Mouse (Mus musculus): ENCODE measurements around the gene Serpinf2. TPM values are rescaled to one million over a fixed set of nuclear protein-coding genes. Genes with fewer than 3 reads are reported as not detected.

Serpinf2 gene
- not detected for total RNA-seq (2021)
- long read RNA-seq, experiment 1: 0 reads
- long read RNA-seq, experiment 2, partial matches to known transcripts: 1 of 1 reads
- long read RNA-seq, experiment 2, other reads (novel, unspliced or antisense): 0 of 1 reads

- intact Hi-C loops (cut with DNase I): no loop called here
- no peak for DNase-seq (ENCODE audit: low spot score in 2 of 2)
Observed at GRCm38 (mm10) chr11:75439363-75439762, at the start of gene Serpinf2. Serpinf2 (minus strand) TSS chr11:75439591.

DNA sequence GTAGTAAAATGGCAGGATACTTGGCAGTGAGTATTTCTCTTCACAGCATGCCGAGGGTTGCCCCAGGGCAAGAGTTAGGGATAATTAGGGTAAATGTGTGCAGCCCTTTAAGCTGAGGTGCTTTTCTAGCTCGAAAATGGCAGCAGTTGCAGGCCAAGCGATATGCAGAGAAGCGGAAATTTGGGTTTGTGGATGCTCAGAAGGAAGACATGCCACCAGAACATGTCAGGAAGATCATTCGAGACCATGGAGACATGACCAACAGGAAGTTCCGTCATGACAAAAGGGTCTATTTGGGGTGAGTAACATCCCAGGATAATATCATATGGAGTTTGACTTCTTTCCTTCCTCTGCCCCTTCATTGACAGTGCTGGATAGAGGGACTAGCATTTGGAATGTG is 48.1 kb upstream of the Serpinf2 start:
- intact Hi-C loops (cut with DNase I): no loop called here
- no peak for DNase-seq (ENCODE audit: low spot score in 2 of 2)

DNA sequence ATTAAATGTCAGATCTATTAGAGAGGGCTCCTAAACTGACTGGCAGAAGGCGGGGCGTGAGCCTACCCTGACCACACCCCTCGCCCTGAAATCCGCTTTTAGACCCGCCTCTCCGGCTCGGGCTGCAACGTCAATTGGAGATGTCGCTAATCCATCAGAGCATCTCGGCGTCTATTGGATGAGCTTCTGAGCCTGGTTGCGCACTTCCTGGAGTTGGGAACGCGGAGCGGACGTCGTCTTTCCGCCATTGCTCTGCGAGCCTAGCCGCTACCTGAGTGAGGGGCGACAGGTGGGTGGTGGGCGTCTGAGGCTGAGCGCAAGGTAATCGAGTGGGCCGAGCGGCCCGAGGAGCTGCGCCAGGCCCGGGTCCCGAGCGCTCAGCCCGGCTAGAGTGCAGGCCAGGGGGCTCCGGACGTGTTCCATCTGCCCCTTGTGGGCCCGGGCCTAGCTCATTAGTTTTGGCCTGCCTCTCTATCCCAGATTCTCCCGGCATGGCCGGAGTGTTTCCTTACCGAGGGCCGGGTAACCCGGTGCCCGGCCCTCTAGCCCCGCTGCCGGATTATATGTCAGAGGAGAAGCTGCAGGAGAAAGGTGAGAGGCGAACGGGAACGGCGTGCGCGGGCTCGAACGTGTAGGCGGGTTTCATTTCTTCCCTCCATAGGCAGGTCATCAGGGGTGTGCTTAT is 47.4 kb upstream of the Serpinf2 start, which contains the start of gene Prpf8:
Gene Prpf8 (plus strand): TSS at position 216 of the 685 bp plus-strand sequence.
- DNase-seq (ENCODE audit: low spot score in 2 of 2): peak; percentile 98 to 99
- intact Hi-C loops (cut with DNase I): no loop called here

GRCm38 (mm10) chr11:75486192-75486591 is 46.8 kb upstream of the Serpinf2 start:
- intact Hi-C loops (cut with DNase I): no loop called here
- DNase-seq (ENCODE audit: low spot score in 2 of 2): no peak

- DNase-seq (ENCODE audit: low spot score in 2 of 2): no peak
- intact Hi-C loops (cut with DNase I): no loop called here
Observed at GRCm38 (mm10) chr11:75473376-75473775, 34.0 kb upstream of the Serpinf2 start.

DNA sequence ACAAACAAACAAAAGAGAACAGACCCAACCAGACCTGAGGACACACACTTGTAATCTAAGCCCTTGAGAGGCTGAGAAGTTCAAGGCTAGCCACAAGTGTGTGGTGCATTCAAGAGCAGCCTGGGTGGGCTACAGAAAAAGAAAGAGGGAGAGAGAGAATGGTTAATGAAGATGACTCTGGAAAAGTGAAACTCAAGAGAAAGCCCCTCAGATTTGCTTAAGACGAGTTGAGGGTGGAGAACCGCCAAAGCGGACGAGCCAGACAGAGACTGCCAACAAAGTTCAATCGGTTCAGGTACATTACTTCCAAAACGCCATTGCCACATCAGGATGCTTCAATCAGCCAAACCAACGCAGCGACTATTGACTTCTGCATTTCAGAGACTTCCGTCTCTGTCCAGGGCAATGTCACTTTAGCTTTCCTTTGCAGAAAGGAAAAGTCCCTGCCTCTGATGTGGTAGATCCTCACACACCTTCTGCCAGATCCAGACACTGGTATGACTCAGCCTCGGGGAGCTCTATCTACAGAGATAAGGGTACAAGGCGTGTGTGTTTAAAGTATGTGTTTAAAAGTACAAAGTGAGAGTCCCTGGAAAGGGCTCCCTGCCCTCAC is 33.2 kb upstream of the Serpinf2 start:
- DNase-seq (ENCODE audit: low spot score in 2 of 2): no peak
- intact Hi-C loops (cut with DNase I): no loop called here

DNA sequence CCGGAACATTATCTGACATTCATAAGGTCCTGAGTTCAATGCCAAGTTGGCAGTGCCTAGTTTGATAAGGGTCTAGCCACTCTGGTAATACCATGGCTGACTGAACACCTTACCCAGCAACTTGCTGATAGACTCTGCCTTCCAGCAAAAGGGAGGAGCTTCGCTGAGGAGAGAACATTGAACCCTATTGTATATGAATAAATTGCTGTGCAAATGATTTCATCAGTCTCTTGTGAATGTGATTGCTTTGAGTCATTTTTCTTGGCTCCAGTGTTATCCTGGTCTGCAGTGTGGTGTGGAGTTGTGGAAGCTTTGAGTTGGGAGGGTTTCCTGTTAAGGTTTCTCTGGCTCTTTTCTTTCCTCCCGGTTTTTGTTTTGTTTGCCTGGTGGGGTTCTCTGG is 31.3 kb upstream of the Serpinf2 start:
- no peak for DNase-seq (ENCODE audit: low spot score in 2 of 2)
- intact Hi-C loops (cut with DNase I): no loop called here

GRCm38 (mm10) chr11:75469261-75469660 is 29.9 kb upstream of the Serpinf2 start:
- intact Hi-C loops (cut with DNase I): no loop called here
- no peak for DNase-seq (ENCODE audit: low spot score in 2 of 2)

GRCm38 (mm10) chr11:75468410-75468809 is 29.0 kb upstream of the Serpinf2 start:
- intact Hi-C loops (cut with DNase I): no loop called here
- DNase-seq (ENCODE audit: low spot score in 2 of 2): no peak

DNA sequence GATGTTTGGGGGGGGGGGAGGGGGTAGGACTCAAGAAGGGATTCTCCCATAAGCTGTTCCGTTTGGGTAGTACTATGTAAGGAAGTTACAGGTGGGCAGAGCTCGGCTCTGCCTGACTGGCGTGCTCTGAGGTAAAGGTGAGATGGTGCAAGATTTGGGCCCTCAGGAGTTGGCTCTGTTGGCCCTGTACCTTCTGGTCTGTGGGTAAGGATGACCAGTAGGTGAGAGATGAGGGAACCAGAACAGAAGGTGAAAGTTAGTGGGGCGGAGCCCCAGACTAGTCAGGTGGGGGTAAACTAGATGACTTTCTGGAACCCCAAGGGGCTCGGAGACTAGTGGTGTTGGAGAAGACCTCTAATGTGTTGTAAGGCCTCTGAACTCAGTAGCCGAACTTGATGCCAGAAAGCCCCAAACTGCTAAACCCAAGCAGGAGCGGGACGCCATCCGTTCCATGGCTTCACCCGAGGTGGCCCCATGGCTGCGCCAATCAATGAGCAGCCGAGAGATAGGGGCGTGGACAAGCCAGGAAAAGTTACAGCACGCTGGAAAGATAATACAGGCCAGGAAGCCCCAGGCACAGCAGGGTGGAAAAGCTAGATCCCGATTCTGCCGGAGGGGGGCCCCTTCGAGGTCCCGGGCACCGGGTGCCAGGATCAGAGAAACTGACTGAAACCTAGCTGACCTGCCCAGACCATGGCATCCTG is 28.3 kb upstream of the Serpinf2 start:
- DNase-seq (ENCODE audit: low spot score in 2 of 2): no peak
- intact Hi-C loops (cut with DNase I): no loop called here

GRCm38 (mm10) chr11:75466731-75467505 is 27.5 kb upstream of the Serpinf2 start:
- intact Hi-C loops (cut with DNase I): no loop called here
- DNase-seq (ENCODE audit: low spot score in 2 of 2): no peak

DNA sequence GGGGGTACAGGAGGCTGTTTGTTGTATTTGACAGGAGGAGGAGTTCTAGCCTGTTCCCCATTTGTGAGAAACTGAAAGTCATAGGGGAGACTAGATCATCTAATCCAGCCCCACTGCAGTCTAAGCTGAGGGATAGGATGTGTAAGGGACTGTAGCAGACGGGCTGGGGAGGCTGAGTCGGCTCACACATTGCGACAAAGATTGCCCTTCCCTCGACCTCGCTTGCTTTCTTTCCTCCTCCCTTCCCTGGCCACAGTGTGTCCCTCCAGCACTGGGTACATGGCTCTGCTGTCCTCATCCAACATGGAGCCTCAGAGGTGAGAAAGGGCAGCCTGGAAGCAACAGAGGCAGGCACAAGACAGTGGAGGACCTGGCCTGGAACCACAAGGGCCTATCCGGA is 25.7 kb upstream of the Serpinf2 start:
- intact Hi-C loops (cut with DNase I): no loop called here
- DNase-seq (ENCODE audit: low spot score in 2 of 2): no peak

DNA sequence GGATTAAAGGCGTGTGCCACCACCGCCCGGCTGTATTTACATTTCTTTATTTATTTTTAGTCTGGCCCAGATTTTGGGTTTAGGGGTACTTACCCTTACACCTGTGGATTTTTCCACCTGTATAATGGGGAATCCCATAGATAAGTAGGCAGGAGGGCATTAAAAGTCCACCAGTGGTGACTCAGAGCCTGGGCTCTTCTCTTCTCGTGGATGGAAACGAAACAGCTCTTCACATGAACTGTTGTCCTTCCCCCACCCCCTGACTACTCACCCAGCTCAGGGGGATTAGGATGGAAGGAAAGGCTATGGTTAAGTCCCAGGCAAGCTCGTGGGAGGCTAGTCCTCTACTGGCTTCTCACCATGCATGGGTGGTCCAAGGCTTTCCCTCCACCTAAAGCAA is 25.0 kb upstream of the Serpinf2 start:
- intact Hi-C loops (cut with DNase I): no loop called here

GRCm38 (mm10) chr11:75463624-75464023 is 24.2 kb upstream of the Serpinf2 start:
- intact Hi-C loops (cut with DNase I): no loop called here
- no peak for DNase-seq (ENCODE audit: low spot score in 2 of 2)

More for the DNA sequence above, 25.0 kb upstream of the Serpinf2 start:
- DNase-seq (ENCODE audit: low spot score in 2 of 2): no peak

DNA sequence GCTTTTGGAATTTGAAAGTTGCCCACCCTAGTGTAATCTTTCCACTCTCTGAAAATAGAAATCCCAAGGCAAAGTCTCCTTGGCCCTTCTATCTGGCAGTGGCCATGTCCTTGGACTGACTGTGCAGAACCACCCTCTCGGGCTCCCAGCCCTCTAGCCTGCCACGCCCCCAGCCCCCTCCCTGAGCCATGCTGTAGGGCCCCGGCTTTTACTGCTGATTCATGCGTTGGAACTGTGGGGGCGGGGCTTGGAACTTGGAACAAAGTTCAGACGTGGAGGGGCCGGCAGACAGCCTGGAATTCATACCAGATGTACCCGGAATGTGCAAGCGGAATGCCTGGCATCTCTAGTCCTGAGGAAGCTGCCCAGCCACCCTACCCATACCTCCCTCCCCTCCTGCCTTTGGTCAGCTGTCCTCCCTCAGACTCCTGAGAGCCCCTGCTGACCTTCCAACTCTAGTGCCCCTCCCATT is 23.5 kb upstream of the Serpinf2 start:
- peak; percentile 60 to 66 for DNase-seq (ENCODE audit: low spot score in 2 of 2)
- intact Hi-C loops (cut with DNase I): no loop called here

GRCm38 (mm10) chr11:75462253-75462783 is 22.9 kb upstream of the Serpinf2 start:
- DNase-seq (ENCODE audit: low spot score in 2 of 2): peak; percentile 40 to 43
- intact Hi-C loops (cut with DNase I): no loop called here

DNA sequence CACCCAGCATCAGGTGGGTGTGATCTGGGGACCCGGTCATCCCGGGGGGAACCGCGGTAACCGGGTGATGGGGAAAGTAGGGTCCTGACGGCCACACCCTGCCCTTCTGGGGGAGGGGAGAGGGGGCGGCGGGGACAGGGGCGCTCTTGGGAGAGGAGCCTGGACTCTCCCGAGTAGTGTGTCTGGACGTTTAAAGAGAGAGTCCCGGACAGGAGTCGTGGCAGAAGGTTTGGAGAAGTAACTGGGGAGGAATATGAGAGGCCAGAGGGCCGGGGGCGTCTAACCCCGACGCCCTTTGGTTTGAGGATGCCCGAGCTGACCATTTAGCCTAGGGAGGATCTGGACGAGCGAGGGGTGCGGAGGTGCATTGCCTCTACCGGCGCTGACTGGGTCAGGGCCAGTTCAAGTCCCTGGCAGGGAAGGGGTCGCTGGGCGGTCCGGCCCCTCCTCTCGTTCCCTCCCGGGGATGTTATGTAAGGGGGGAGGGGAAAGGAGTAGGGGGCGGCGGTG is 22.4 kb upstream of the Serpinf2 start:
- intact Hi-C loops (cut with DNase I): no loop called here

GRCm38 (mm10) chr11:75460844-75461742 is 21.7 kb upstream of the Serpinf2 start, which contains the start of gene Tlcd2:
Tlcd2 (plus strand) TSS chr11:75461715.
- peak; percentile 100 for DNase-seq (ENCODE audit: low spot score in 2 of 2)
- intact Hi-C loops (cut with DNase I): no loop called here

More for the DNA sequence above, 22.4 kb upstream of the Serpinf2 start:
- no peak for DNase-seq (ENCODE audit: low spot score in 2 of 2)
